Mouse (Mus musculus) megakaryocyte, adult 5-6 weeks (primary cell): Measurements from ENCODE around the gene Mboat7. TPM values are rescaled to one million over a fixed set of nuclear protein-coding genes. Genes with fewer than 3 reads are reported as not detected.
"Not testable (repeated sequence)": the region's sequence is repeated elsewhere in the genome, so short reads cannot be mapped to it uniquely, and the experiment has no call there.

Source experiments
- ATAC-seq: 2 replicates; pipeline ENCODE4 v1.8.0; 2016; ENCODE audit warnings: mild to moderate bottlenecking, inconsistent platforms; ENCODE audit not compliant: poor library complexity, severe bottlenecking
- total RNA-seq, 2 experiments: library from RNA; stranded (forward) in 1 of 2; stranded (reverse) in 1 of 2; fragments of 153-499, 151-499 nt in 1 of 2; fragments of 221-1000, 200-1000 nt in 1 of 2; gene quantifications; 2 replicates each; pipeline versions ENCODE4 v1.2.3 to v1.2.4; 2015 to 2017

Gene Mboat7
- 96.2 and 102 TPM in 2 replicates for total RNA-seq (2015)
- 47.2 and 55.7 TPM in 2 replicates for total RNA-seq (2017)

DNA sequence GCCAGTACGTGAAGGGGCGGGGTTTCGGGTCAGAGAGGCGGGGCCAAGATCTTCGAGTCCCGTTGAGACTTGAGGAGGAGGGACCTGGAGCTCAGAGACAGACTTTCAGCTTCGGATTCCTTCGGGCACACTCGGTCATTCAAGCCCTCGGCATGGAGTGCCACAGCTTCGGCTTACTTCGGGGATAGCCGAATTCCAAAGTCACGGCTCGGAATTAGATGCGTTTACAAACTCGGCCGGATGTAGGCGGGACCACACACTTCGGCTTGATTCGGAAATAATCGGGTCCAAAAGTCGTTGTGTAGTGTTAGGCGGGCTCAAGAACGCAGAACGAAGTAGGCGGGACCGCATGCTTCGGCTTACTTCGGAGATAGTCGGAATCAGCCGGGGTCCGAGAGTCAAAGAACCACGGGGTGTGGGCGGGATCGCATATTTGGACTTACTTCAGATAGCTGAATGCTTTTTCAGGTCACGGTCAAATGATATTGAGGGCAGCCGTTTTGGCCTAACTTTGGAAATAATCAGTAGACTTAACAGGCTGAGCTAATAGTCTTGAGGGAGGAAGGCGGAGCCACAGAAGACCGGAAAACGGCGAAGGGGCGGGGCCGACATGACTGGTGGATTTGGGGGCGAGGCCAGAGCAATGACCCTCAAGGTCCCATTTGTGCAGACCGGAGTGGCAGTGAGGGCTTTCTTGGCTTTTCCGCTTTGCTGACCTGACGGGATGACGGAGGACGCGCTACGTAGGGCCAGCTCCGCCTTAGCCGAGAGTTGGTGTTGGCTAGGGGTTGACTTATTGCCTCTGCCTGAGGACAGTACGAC lies at the start of gene Mboat7:
TSS of gene Mboat7 (minus strand) at position 537 of the 822 bp plus-strand sequence.
- peak; percentile 72 for ATAC-seq

DNA sequence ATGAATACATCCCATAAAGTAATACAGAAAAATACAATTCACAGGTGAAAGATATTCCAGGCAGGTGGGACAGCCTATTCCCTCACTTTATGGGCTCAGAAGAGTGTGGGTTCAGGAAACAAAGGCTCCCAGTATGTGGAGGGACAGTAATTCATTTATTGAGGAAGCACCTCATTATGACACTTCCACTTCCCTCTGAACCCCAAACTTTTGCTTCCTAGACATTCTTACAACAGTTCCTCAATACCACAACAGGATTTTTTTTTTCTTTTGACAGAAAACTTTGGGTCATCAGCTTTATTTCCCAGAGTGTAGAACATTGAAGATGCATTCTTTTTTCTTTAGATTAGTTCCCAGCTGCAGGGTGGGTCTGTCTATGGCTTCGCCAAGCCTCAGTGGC lies 39.4 kb upstream of the Mboat7 start:
- ATAC-seq, result peak; percentile 81

DNA sequence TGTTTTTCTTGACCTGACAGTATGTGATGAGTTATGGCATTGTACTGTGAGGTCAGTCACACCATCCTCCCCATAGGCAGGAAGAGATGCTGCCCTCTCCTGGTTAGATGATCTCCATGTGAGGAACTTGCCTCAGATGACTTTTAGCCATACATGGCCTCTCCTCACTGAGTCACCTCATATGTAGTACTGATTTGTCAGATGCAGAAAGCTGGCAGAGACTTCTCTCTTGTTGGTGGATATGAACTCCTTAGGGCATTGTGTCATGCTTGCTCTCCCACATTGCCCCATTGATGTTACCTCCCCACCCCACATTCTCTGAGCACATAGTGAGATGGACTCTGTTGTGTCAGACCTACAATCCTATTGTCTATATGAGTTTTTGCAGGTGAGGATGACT lies 32.1 kb upstream of the Mboat7 start:
- ATAC-seq, result peak; percentile 69

DNA sequence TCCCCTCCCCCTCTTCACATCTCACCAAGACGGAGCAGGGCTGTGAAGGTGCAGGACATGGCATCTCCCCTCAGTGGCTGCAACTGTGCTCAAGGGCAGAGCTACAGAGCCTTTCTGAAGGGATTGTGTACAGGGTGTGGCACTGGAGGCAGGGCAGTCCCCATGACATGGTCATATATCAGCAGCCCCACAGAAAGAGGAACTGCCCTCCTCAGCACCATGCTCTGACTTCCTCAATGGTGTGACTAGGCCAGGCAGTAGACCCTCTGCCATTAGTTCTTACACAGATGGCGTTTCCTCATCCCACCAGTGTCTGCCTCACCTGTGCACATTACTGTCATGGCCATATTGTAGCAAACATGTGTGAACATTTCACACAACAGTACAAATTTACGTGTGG lies 26.9 kb upstream of the Mboat7 start, which contains the start of gene Pirb:
TSS of gene Pirb (minus strand) at position 124 of the 400 bp plus-strand sequence.
- peak; percentile 45; the same call in 1 of the 2 replicates for ATAC-seq

DNA sequence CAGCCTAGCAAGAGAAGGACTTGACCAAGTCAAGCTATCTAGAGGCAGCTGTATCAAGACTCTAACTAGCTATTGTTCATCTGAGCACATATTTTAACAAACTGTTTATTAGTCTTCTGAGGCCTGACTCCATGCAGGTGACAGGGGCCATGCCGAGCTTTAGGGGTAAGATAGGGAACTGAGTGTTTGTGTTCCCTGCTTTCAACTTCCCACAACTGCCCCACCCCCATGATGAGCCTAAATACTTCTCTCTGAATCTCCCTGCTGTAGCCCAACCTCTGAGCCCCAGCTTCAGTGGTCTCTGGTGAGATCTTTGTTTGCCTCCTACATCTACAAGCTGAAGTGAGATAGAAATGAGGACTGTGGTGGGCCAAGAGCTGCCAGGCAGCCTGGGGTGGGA lies 21.9 kb upstream of the Mboat7 start:
- ATAC-seq, result peak; percentile 53

DNA sequence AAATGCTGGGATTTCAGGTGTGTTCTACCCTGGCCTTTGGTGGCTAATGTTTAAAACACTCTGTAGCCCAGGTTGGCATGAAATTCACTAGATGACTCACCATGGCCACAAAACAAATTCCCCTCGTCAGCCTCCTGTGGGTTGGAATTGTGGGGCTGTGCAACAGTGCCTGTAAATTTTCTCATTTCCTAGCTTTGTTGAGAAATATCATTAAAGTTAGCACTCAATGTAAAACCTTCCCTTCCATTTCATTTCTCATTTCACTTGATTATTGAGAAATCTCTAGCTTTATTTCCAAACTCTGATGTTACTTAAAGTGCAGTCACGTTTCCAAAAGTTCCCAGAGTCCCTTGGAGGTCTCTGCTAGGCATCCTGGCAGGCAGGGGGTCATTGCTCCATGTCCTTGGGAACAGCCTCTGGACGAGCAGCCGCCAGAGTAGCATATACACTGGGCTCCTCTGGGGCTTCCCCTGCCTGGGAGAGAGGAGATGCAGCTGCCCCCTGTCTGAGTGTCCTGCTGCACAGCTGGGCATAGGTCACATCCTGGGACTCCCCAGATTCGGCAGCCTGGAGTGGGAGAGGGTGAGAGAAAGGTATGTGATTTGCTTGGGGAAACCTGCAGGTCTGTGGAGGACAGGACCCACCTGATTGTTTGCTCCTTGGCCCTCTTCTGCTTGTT lies 19.1 kb upstream of the Mboat7 start:
- peak; percentile 46 for ATAC-seq

DNA sequence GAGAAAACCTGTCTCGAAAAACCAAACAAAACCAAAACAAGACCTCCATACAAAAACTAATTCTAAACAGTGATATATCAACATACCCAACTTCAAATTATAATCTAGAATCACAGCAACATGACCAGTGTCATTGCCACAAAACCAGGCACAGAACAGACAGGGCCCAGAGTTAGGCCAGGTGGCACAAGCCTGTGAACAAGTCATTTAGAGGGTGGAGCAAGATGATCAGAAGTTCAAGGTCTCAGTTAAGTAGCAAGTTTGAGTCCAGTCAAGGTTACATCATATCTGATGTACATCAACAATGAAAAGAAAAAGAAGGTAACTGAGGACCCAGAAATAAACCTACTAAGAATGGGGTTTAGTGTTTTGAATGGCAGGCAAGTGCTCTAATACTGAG lies 15.7 kb upstream of the Mboat7 start:
- ATAC-seq, result no peak

DNA sequence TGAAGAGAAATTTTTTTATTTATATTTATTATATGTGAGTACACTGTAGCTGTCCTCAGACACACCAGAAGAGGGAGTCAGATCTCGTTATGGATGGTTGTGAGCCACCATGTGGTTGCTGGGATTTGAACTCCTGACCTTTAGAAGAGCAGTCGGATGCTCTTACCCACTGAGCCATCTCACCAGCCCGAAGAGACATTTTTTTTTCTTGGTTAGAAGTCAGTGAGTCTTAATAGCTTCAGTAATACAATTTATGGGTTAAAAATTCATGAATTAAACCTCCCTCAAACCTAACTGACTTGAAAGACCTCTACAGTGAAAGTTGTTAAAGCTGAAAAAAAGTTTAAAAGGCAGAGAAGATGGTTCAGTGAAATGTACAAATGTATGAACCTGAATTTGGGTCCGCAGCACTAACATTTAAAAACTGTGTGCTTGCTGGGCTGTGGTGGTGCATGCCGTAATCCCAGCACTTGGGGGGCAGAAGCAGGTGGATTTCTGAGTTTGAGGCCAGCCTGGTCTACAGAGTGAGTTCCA lies 15.2 kb upstream of the Mboat7 start:
- ATAC-seq, result not testable (repeated sequence)

DNA sequence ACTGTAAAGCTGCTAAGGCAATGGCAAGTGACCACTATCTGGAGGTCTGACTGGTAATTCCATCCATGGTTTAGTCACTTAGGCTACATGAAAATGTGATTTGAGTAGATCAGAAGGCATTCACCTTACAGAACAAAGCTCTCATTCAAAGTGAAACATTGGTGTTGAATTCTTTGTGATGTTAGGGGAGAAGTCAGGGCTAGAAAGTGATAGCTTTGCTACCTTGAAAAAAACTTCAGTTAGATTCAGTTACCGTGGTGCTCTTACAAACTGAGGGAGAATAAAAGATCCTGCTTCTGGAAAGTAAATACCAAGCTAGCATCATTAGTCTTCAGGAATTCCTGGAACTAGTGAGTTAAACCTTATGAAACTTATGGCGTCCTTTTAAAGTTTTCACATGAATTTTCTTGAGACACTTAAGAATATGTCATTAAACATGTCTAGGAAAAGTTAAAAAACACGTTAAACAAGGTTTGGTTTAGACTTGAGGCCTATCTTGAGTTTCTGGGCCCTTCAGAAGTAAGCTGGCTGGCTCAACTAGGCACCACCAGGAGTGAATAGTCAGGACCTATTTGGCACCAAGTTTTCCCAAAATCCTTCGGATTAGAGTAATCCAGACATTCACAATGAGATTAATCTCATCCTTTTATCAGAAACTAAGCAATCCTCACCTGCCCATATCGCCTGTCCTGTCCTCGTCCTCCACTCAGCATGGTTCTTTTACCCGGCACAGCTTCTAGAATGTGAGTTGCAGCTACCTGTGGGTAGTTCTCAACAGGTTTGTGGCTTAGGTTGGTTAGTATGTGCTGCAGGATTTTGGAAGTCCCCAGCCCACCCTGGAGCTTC lies 14.5 kb upstream of the Mboat7 start:
- ATAC-seq, result no peak

DNA sequence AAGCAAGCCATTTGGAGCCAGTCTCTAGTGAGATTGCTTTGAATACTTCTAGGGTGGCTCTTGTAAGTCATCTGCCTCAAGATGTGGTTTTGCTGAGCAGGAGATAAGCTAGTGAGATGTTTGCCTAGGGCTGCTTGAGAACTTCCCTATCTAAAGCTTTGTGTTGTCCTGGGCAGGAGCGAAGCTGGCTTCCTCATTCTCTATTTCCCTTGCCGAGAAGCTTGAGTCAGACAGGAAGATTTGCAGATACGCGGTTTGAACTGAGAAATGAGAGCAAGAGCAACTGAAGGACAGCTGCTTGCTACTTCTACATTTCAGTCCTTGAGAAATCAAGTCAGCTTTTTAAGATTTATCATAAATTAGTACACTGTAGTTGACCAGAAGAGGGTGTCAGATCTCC lies 13.7 kb upstream of the Mboat7 start:
- peak; percentile 56 for ATAC-seq

DNA sequence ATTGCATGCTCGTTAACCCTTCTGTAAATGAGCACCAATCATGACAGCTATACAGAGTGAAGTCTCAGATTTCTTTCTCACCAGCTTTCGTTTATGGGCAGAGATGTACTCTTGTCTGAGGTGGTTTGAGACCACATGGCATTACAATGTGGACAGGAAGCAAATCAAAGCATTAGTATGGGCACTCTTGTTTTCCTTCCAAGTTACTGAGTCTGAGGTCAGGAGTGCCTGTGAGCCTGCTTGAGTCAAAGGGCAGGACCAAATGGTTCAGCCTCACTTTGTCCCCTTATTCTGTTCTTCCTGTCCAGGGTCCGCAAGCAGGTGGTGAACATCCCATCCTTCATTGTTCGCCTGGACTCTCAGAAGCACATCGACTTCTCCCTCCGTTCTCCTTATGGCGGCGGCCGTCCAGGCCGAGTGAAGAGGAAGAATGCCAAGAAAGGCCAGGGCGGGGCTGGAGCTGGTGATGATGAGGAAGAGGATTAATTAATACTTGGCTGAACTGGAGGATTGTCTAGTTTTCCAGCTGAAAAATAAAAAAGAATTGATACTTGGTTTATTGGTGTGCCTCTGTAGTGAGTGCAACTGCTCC lies 13.1 kb upstream of the Mboat7 start:
- ATAC-seq, result no peak

DNA sequence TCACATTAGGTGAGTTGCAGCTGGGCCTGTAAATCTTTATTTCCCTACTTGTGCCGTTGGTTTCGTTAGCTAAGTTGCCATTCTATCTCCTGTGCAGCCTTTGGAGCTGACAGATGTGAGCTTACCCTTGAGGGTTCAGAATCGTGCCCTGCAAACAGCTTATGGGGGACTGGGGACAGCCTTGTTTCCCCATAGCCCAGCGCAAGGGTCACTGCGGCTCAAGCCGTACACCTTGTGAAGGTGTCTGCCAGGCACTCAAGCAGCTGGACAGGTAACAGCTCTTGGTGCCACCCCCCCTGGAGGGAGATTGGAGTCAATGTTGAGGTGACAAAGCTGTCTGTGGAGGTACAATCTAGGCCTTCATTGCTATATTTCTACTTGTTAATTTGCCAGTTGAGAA lies 12.6 kb upstream of the Mboat7 start:
- no peak for ATAC-seq

DNA sequence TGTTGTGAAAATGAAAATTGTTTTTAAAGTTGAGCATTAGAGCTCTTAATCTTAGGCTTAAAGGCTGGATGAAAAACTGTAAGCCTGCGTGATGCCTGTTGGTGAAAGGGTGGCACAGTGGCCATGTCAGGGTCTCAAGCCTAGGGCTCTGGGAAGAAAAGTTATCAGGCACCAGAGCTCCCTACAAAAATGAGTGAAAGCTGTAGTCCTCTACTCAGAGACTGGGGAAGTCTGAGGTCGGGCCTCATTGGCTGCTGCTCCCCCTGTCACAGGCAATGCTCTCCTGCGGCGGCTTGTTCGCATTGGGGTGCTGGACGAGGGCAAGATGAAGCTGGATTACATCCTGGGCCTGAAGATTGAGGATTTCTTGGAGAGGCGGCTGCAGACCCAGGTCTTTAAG lies 12.1 kb upstream of the Mboat7 start:
- peak; percentile 19 for ATAC-seq

DNA sequence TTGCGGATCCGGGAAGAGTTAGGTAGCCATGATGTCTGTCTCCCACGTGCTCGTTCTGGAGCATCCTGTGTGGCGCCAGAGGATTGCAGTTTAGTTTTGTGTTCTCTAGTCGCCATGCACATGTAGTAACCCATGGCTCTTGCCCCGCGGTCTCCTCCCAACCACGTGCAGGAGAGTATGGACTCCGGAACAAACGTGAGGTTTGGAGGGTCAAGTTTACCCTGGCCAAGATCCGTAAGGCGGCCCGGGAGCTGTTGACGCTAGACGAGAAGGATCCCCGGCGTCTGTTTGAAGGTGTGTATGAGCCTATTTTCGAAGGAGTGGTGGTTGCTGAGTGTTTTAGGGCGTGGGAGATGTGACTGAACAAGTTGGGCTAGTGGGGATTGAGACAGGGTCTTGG lies 11.2 kb upstream of the Mboat7 start:
- ATAC-seq, result peak; percentile 21

DNA sequence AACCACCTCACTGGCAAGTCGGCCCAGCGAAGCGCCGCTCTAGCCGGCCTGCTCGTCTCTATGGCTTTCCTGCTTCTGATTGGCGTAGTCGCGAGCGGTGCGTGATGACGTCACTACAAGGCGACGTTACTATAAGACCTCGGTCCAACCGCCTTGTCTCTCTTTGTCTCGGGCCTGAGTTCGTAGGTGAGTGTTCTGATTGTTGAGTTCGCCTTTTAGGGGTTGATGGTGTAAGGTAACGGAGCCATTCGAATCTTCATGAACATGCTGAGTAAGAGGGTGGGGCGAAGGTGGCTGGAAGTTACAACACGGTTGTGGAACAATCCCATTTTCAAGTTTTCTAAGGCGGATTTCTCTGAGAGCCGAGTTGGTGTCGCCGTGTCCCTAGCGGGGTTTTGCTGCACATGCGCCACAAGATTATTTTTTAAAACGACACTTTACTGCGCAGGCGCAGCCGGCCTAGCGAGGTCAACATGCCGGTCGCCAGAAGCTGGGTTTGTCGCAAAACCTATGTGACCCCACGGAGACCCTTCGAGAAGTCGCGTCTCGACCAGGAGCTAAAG lies 10.6 kb upstream of the Mboat7 start, which contains the start of gene Rps9:
TSS of gene Rps9 (plus strand) at position 115 of the 563 bp plus-strand sequence.
- peak; percentile 81 for ATAC-seq

DNA sequence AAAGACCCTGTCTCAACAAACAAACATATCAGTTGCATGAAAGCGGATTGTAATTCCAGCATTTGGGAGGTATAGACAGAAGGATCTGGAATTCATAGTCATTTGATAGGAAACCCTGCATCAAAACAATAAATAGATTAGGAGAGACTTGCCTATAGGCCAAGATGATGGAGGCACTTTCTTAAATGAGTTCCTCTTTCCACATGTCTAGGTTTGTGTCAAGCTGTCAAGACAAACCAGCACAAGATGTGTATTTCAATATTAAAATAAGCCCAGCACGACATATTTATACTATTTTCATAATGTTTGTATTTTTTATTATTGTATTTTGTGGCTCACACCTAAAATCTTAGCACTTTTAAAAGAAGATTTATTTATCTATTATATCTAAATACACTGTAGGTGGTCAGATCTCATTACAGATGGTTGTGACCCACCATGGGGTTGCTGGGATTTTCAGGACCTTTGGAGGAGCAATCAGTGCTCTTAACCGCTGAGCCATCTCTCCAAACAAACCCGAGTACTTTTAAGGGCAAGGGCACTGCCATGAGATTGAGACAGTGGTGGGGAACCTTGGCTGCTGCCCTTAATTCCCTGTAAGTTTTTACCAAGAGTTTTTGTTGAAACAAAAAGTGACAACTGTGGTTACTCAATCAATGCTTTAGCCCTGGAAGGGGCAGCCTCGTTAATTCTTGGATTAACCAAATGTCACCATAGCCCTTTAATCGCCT lies 10.0 kb upstream of the Mboat7 start:
- ATAC-seq, result no peak

DNA sequence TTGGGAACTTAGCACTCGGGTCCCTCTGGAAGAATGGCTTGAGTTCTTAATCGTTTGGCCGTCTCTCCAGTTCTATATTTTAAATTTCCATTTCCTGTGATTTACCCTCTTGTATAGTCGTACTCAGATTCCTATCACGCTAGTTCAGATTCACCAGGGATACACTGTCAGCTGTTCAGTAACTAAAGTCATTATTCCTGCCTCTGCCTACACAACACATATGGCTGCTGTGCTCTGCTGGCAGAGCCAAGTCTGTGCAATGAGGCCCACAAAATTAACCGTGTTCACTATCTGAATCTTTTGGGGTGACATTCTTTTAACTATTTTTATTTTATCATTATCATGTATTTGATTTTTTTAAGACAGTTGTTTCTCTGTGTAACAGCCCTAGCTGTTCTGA lies 5.1 kb upstream of the Mboat7 start:
- no peak for ATAC-seq

DNA sequence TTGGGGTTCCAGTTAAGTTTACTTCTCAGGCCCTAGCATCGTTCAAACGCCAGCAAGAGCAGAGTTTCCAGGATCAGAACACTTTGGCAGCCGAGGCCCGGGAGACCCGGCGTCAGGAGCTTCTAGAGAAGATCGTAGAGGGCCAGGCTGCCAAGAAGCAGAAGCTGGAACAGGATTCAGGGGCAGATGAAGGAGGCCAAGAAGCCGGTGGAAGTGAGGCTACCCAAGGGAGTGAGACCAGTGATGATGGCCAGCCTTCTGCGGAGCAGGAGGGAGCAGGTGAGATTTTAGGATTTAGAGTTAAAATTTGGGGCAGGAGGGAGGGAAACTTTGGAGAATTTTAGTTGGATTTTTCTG lies 1.6 kb upstream of the Mboat7 start:
- not testable (repeated sequence) for ATAC-seq
